Comparison of ENCODE assay signal across 8 mouse cellular contexts in the genomic region with DNA sequence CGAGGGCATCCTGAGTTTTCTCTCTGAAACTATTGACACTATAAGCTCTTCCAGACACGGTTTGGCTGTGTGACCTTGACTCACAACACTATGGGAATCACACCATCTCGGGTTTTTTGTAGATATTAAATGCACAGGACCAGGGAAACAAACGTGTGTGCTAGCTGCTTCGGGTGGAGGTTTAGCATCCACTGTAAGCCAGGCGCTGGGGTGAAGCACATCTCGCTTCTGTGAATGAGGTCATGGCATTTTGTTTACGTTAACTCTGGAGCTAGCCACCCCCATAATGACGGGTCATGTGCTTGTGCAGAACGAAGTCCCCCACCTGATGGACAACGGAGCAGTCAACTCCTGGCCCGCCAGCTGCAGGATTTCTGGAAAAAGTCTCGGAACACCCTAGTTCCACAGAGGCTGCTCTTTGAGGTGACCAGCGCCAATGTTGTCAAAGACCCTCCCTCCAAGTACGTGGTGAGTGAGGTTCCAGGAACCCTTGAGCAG. TPM values are rescaled to one million over a fixed set of nuclear protein-coding genes. Genes with fewer than 3 reads are reported as not detected.
DNase-seq lines count a peak whose midpoint lies in the region; ATAC-seq and TF ChIP-seq lines count a peak whose summit lies in the region.

No protein-coding gene starts in this region.

- no peaks in the 10 kb centered on the region for H3K9me3 ChIP-seq in heart, embryonic 16.5 days (replicated peaks; ENCODE audit: control insufficient read depth, low read length)
- H3K9me3 ChIP-seq in lung, embryonic 15.5 days = no peaks in the 10 kb centered on the region
- no peaks in the 10 kb centered on the region for H3K9me3 ChIP-seq in stomach, postnatal 0 days (ENCODE audit: control insufficient read depth, low read length)

- peak overlapping the region; percentile 97 for H3K9ac ChIP-seq in heart, adult 2 months (ENCODE audit: low read depth, low read length)
- H3K9ac ChIP-seq in heart, embryonic 16.5 days (ENCODE audit: low read length) = peak overlapping the region; percentile 90
- H3K9ac ChIP-seq in lung, embryonic 15.5 days = peak overlapping the region; percentile 81
- H3K9ac ChIP-seq in stomach, postnatal 0 days (ENCODE audit: low read length) = peak overlapping the region; percentile 79

- H3K4me3 ChIP-seq in heart, adult 2 months = peak overlapping the region; percentile 88
- peak overlapping the region; percentile 73 for H3K4me3 ChIP-seq in heart, embryonic 16.5 days (ENCODE audit: low read length)
- H3K4me3 ChIP-seq in lung, embryonic 15.5 days = peak overlapping the region; percentile 73
- peak overlapping the region; percentile 74 for H3K4me3 ChIP-seq in stomach, postnatal 0 days (ENCODE audit: low read depth, low read length)

- TF ChIP-seq EP300 in heart, adult 2 months (IDR thresholded peaks at IDR 0.05; ENCODE audit: insufficient read depth, low read depth, low read length) = no peak
- TF ChIP-seq EP300 in stomach, postnatal 0 days (optimal IDR thresholded peaks at IDR 0.05) = no peak

- peaks cover 12% of the 10 kb centered on the region for H3K4me1 ChIP-seq in heart, adult 2 months (ENCODE audit: control insufficient read depth, insufficient read depth, low read length)
- peaks cover 26% of the 10 kb centered on the region for H3K4me1 ChIP-seq in heart, embryonic 16.5 days (ENCODE audit: control insufficient read depth, insufficient read depth, low read length)
- peaks cover 24% of the 10 kb centered on the region for H3K4me1 ChIP-seq in lung, embryonic 15.5 days
- H3K4me1 ChIP-seq in stomach, postnatal 0 days (replicated peaks; ENCODE audit: control insufficient read depth, insufficient read depth) = 0 out of 2 replicates have a peak, but pooled peaks cover 3% of the 10 kb centered on the region

- intact Hi-C loops in heart, adult 2 months (cut with DNase I) = loop anchor here (5.0 kb wide), 1 partner anchor 39 kb away; the partner anchor contains the start of genes Dnttip1 and Wfdc3
- intact Hi-C loops in heart, postnatal 36 days (cut with DNase I) = no loop called here

- no peak for DNase-seq in heart, adult 2 months
- DNase-seq in heart, postnatal 36 days = no peak
- no peak for DNase-seq in Patski (ENCODE audit: low read depth, low spot score)
- peak; percentile 38 for DNase-seq in stomach, postnatal 0 days (ENCODE audit: low spot score)
- DNase-seq in layer of hippocampus, adult 9-10 months (ENCODE audit: low spot score) = no peak
- no peak for DNase-seq in spleen, postnatal 36 days (ENCODE audit: low spot score in 2 of 2)

- H3K27ac ChIP-seq in heart, adult 2 months = peak overlapping the region; percentile 94
- peak overlapping the region; percentile 96 for H3K27ac ChIP-seq in heart, embryonic 16.5 days (ENCODE audit: low read length)
- H3K27ac ChIP-seq in lung, embryonic 15.5 days = peak overlapping the region; percentile 92
- peak overlapping the region; percentile 95 for H3K27ac ChIP-seq in stomach, postnatal 0 days (replicated peaks)

- H3K4me2 ChIP-seq in heart, embryonic 16.5 days (ENCODE audit: low read depth, low read length) = peak overlapping the region; percentile 73
- peak overlapping the region; percentile 90 for H3K4me2 ChIP-seq in lung, embryonic 15.5 days
- H3K4me2 ChIP-seq in stomach, postnatal 0 days (replicated peaks; ENCODE audit: low read depth) = peak overlapping the region; percentile 90

- ATAC-seq in Patski = peak; percentile 17
- ATAC-seq in heart, embryonic 16.5 days (replicated peaks; ENCODE audit: extremely low read depth, insufficient read depth, low FRiP score) = no peak
- peak; percentile 12; the same call in 1 of the 2 replicates for ATAC-seq in lung, embryonic 15.5 days (ENCODE audit: borderline replicate concordance, extremely low read depth, low FRiP score, low TSS enrichment)
- ATAC-seq in stomach, postnatal 0 days (ENCODE audit: low FRiP score, low TSS enrichment) = peak; percentile 18

- H3K27me3 ChIP-seq in heart, adult 2 months (ENCODE audit: control insufficient read depth, insufficient read depth, low read length) = no peaks in the 10 kb centered on the region
- no peaks in the 10 kb centered on the region for H3K27me3 ChIP-seq in Patski
- no peaks in the 10 kb centered on the region for H3K27me3 ChIP-seq in heart, embryonic 16.5 days (ENCODE audit: control insufficient read depth, insufficient read depth, low read length)
- H3K27me3 ChIP-seq in lung, embryonic 15.5 days = no peaks in the 10 kb centered on the region
- no peaks in the 10 kb centered on the region for H3K27me3 ChIP-seq in stomach, postnatal 0 days (ENCODE audit: control insufficient read depth, insufficient read depth, low read length)

- TF ChIP-seq POLR2A in heart, adult 2 months (IDR thresholded peaks at IDR 0.05; ENCODE audit: insufficient read depth, low read depth, low read length) = no peak

- CTCF ChIA-PET in Patski (lab: Charles Lee) = interaction anchor here (1.0 to 1.5 kb wide), 3 partner anchors 12 to 56 kb away, joined by 3 to 5 read pairs (median 4); no protein-coding TSS in a partner anchor

- TF ChIP-seq CTCF in heart, adult 2 months (IDR thresholded peaks at IDR 0.05) = no peak
- no peak for TF ChIP-seq CTCF in Patski (IDR thresholded peaks at IDR 0.05)
- no peak for TF ChIP-seq CTCF in stomach, postnatal 0 days (IDR thresholded peaks at IDR 0.05; ENCODE audit: low read depth)

- in situ Hi-C loops in Patski (cut with MboI; ENCODE audit: low pct_unique_long_range_greater_than_20kb) = no loop called here

- H3K79me2 ChIP-seq in heart, adult 2 months (replicated peaks; ENCODE audit: control insufficient read depth, insufficient read depth, low read length) = no peaks in the 10 kb centered on the region

- H3K36me3 ChIP-seq in heart, adult 2 months (ENCODE audit: control insufficient read depth, insufficient read depth, low read length) = peaks cover 3% of the 10 kb centered on the region; the same call in 1 of the 2 replicates
- peaks cover 2% of the 10 kb centered on the region; the same call in 1 of the 2 replicates for H3K36me3 ChIP-seq in heart, embryonic 16.5 days (ENCODE audit: control insufficient read depth, insufficient read depth)
- peaks cover 4% of the 10 kb centered on the region for H3K36me3 ChIP-seq in lung, embryonic 15.5 days
- no peaks in the 10 kb centered on the region; the same call in 1 of the 2 replicates for H3K36me3 ChIP-seq in stomach, postnatal 0 days (ENCODE audit: control insufficient read depth, insufficient read depth, low read length)

- WGBS in heart, adult 2 months = 3% methylated on average over 15 of the region's 15 CpGs
- 5% methylated on average over 15 of the region's 15 CpGs for WGBS in heart, embryonic 16.5 days
- WGBS in lung, embryonic 15.5 days = 7% methylated on average over 15 of the region's 15 CpGs
- WGBS in stomach, postnatal 0 days = 9% methylated on average over 15 of the region's 15 CpGs

- POLR2A ChIA-PET in Patski (lab: Charles Lee) = interaction anchor here (1.2 to 1.3 kb wide), 2 partner anchors 13 to 92 kb away, joined by 3 to 6 read pairs; partner anchors contain the start of gene Pcif1

RNA-seq across cellular contexts. Expression of gene Snx21, which starts 0.8 kb away (rescaled TPM):
- 10 to 100 TPM; 21.2 to 30.3 TPM for total RNA-seq in heart, adult 2 months (2021)
- 24.7 and 29.0 TPM in 2 replicates for polyA plus RNA-seq in heart, adult 2 months (2012; rRNA removed)
- 10 to 100 TPM; 23.4 to 29.0 TPM for total RNA-seq in heart, postnatal 36 days (2021)
- polyA plus RNA-seq in Patski (2021) = 50.3 TPM
- polyA plus RNA-seq in heart, embryonic 16.5 days (2015; fragmentation: Nextera tagmentation; extraction: Ambion mirVana) = 40.6 and 45.6 TPM in 2 replicates
- 24.4 and 27.0 TPM in 2 replicates for polyA plus RNA-seq in lung, embryonic 15.5 days (2015; fragmentation: Nextera tagmentation; extraction: Ambion mirVana)
- polyA plus RNA-seq in stomach, postnatal 0 days (2015; fragmentation: Nextera tagmentation; extraction: Ambion mirVana) = 13.9 and 14.9 TPM in 2 replicates

RNA-seq across cellular contexts. Expression of gene Tnnc2, which starts 6.7 kb away (rescaled TPM):
- total RNA-seq in heart, adult 2 months (2021) = under 1 TPM in 1 of 2 experiments, not detected in 1; 0.50 TPM
- polyA plus RNA-seq in heart, adult 2 months (2012; rRNA removed) = not detected in 2 replicates
- total RNA-seq in heart, postnatal 36 days (2021) = not detected
- polyA plus RNA-seq in Patski (2021) = 0.18 TPM
- polyA plus RNA-seq in heart, embryonic 16.5 days (2015; fragmentation: Nextera tagmentation; extraction: Ambion mirVana) = 6.7 and 28.8 TPM in 2 replicates
- 2.0 and 9.7 TPM in 2 replicates for polyA plus RNA-seq in lung, embryonic 15.5 days (2015; fragmentation: Nextera tagmentation; extraction: Ambion mirVana)
- polyA plus RNA-seq in stomach, postnatal 0 days (2015; fragmentation: Nextera tagmentation; extraction: Ambion mirVana) = 7.0 and 8.5 TPM in 2 replicates

RNA-seq across cellular contexts. Expression of gene Ube2c, which starts 16.7 kb away (rescaled TPM):
- total RNA-seq in heart, adult 2 months (2021) = 1 to 10 TPM; 1.5 to 4.2 TPM
- 3.0 and 7.3 TPM in 2 replicates for polyA plus RNA-seq in heart, adult 2 months (2012; rRNA removed)
- 1 to 10 TPM; 2.5 to 3.1 TPM for total RNA-seq in heart, postnatal 36 days (2021)
- polyA plus RNA-seq in Patski (2021) = 106 TPM
- polyA plus RNA-seq in heart, embryonic 16.5 days (2015; fragmentation: Nextera tagmentation; extraction: Ambion mirVana) = 388 and 390 TPM in 2 replicates
- 554 and 590 TPM in 2 replicates for polyA plus RNA-seq in lung, embryonic 15.5 days (2015; fragmentation: Nextera tagmentation; extraction: Ambion mirVana)
- 74.1 and 104 TPM in 2 replicates for polyA plus RNA-seq in stomach, postnatal 0 days (2015; fragmentation: Nextera tagmentation; extraction: Ambion mirVana)

RNA-seq across cellular contexts. Expression of gene Acot8, which starts 18.2 kb away (rescaled TPM):
- total RNA-seq in heart, adult 2 months (2021) = 10 to 100 TPM; 13.3 to 14.0 TPM
- 17.0 and 19.1 TPM in 2 replicates for polyA plus RNA-seq in heart, adult 2 months (2012; rRNA removed)
- 10 to 100 TPM; 10.4 to 13.0 TPM for total RNA-seq in heart, postnatal 36 days (2021)
- polyA plus RNA-seq in Patski (2021) = 23.3 TPM
- polyA plus RNA-seq in heart, embryonic 16.5 days (2015; fragmentation: Nextera tagmentation; extraction: Ambion mirVana) = 15.7 and 16.7 TPM in 2 replicates
- 19.8 and 20.3 TPM in 2 replicates for polyA plus RNA-seq in lung, embryonic 15.5 days (2015; fragmentation: Nextera tagmentation; extraction: Ambion mirVana)
- 39.4 and 43.8 TPM in 2 replicates for polyA plus RNA-seq in stomach, postnatal 0 days (2015; fragmentation: Nextera tagmentation; extraction: Ambion mirVana)

RNA-seq across cellular contexts. Expression of gene Zswim3, which starts 18.5 kb away (rescaled TPM):
- 1 to 10 TPM; 1.7 to 2.1 TPM for total RNA-seq in heart, adult 2 months (2021)
- polyA plus RNA-seq in heart, adult 2 months (2012; rRNA removed) = 2.1 and 2.8 TPM in 2 replicates
- total RNA-seq in heart, postnatal 36 days (2021) = 1 to 10 TPM; 2.5 to 2.7 TPM
- polyA plus RNA-seq in Patski (2021) = 6.8 TPM
- 5.9 and 6.4 TPM in 2 replicates for polyA plus RNA-seq in heart, embryonic 16.5 days (2015; fragmentation: Nextera tagmentation; extraction: Ambion mirVana)
- 6.7 and 8.4 TPM in 2 replicates for polyA plus RNA-seq in lung, embryonic 15.5 days (2015; fragmentation: Nextera tagmentation; extraction: Ambion mirVana)
- 3.8 and 4.4 TPM in 2 replicates for polyA plus RNA-seq in stomach, postnatal 0 days (2015; fragmentation: Nextera tagmentation; extraction: Ambion mirVana)
